Mouse (Mus musculus) MEL (cell line): ENCODE measurements around the gene Rab42. TPM values are rescaled to one million over a fixed set of nuclear protein-coding genes. Genes with fewer than 3 reads are reported as not detected.

ENCODE experiments used
- DNase-seq: peaks from one replicate; pipeline ENCODE4 v3.0.0; 2011; ENCODE audit warnings: low read depth, low spot score
- H3K27ac ChIP-seq: 2 replicates; pipeline ENCODE4 v1.5.1; 2012; ENCODE audit warnings: low read depth, mild to moderate bottlenecking, control low read depth, low read length, moderate library complexity; ENCODE audit not compliant: control insufficient read depth
- H3K27me3 ChIP-seq, 2 experiments: fragments of 150-350 bp in 1 of 2; sonication (generic) in 1 of 2; 2 replicates each; pipeline ENCODE4 v1.6.1; 2012; ENCODE audit warnings: low read length in 2 of 2, mild to moderate bottlenecking in 2 of 2, improper control_type of control experiment in 1 of 2, moderate library complexity in 1 of 2; ENCODE audit not compliant: insufficient read depth in 2 of 2, control insufficient read depth in 1 of 2
- H3K36me3 ChIP-seq, 2 experiments: 2 replicates each; pipeline ENCODE4 v1.6.1; 2012 to 2014; ENCODE audit warnings: low read length in 2 of 2, improper control_type of control experiment in 1 of 2, inconsistent platforms in 1 of 2, mild to moderate bottlenecking in 1 of 2; ENCODE audit not compliant: insufficient read depth in 2 of 2, control insufficient read depth in 1 of 2
- H3K4me1 ChIP-seq, 2 experiments: fragments of 150-350 bp in 1 of 2; sonication (generic) in 1 of 2; 2 replicates each; pipeline ENCODE4 v1.6.1; 2012; ENCODE audit warnings: low read length in 2 of 2, improper control_type of control experiment in 1 of 2, mild to moderate bottlenecking in 1 of 2; ENCODE audit not compliant: insufficient read depth in 2 of 2, control insufficient read depth in 1 of 2
- H3K4me3 ChIP-seq, 2 experiments: fragments of 150-350 bp in 1 of 2; sonication (generic) in 1 of 2; 2 replicates each; pipeline ENCODE4 v1.5.1; 2012; ENCODE audit warnings: low read depth in 2 of 2, low read length in 2 of 2, mild to moderate bottlenecking in 2 of 2, moderate library complexity in 2 of 2, control low read depth in 1 of 2, improper control_type of control experiment in 1 of 2; ENCODE audit not compliant: control insufficient read depth in 1 of 2, insufficient read depth in 1 of 2
- H3K79me2 ChIP-seq: 2 replicates; pipeline ENCODE4 v1.6.1; 2012; ENCODE audit warnings: mild to moderate bottlenecking, low read length, moderate library complexity; ENCODE audit not compliant: control insufficient read depth, poor library complexity, insufficient read depth
- H3K9ac ChIP-seq: 2 replicates; pipeline ENCODE4 v1.6.1; 2012; ENCODE audit warnings: low read depth, mild to moderate bottlenecking, control low read depth, low read length, moderate library complexity; ENCODE audit not compliant: control insufficient read depth, poor library complexity, severe bottlenecking
- H3K9me3 ChIP-seq: fragments of 150-350 bp; sonication (generic); replicated peaks from 2 replicates; pipeline ENCODE4 v1.6.1; 2012; ENCODE audit warnings: mild to moderate bottlenecking, low read length, improper control_type of control experiment, moderate library complexity; ENCODE audit not compliant: insufficient read depth
- BHLHE40 ChIP-seq: IDR thresholded peaks from 2 replicates; pipeline ENCODE4 v1.6.1; 2012; ENCODE audit warnings: low read depth, mild to moderate bottlenecking, inconsistent platforms, low read length, improper control_type of control experiment, borderline replicate concordance
- CHD2 ChIP-seq: IDR thresholded peaks from 2 replicates; pipeline ENCODE4 v1.6.1; 2011; ENCODE audit warnings: low read length, improper control_type of control experiment
- CTCF ChIP-seq, 3 experiments: IDR thresholded peaks in 2 of 3; conservative IDR thresholded peaks in 1 of 3; 2 replicates each; pipeline ENCODE4 v1.5.1; 2011 to 2012; ENCODE audit warnings: low read length in 3 of 3, low read depth in 2 of 3, mild to moderate bottlenecking in 2 of 3, improper control_type of control experiment in 1 of 3, inconsistent platforms in 1 of 3, mixed read lengths in 1 of 3, moderate library complexity in 1 of 3; ENCODE audit not compliant: control insufficient read depth in 1 of 3, insufficient read depth in 1 of 3, poor library complexity in 1 of 3, severe bottlenecking in 1 of 3
- ELF1 ChIP-seq: IDR thresholded peaks from 2 replicates; pipeline ENCODE4 v1.6.1; 2014; ENCODE audit warnings: low read depth, mild to moderate bottlenecking, inconsistent platforms, low read length, improper control_type of control experiment, moderate library complexity
- ETS1 ChIP-seq: IDR thresholded peaks from 2 replicates; pipeline ENCODE4 v1.6.1; 2012; ENCODE audit warnings: low read depth, mild to moderate bottlenecking, inconsistent platforms, low read length, improper control_type of control experiment, moderate library complexity
- GABPA ChIP-seq: IDR thresholded peaks from 2 replicates; pipeline ENCODE4 v1.6.1; 2012; ENCODE audit warnings: low read depth, mild to moderate bottlenecking, inconsistent platforms, low read length, improper control_type of control experiment, moderate library complexity
- MEF2A ChIP-seq: IDR thresholded peaks from 2 replicates; pipeline ENCODE4 v1.6.1; 2014; ENCODE audit warnings: low read depth, mild to moderate bottlenecking, inconsistent platforms, low read length, improper control_type of control experiment; ENCODE audit not compliant: poor library complexity, insufficient replicate concordance, severe bottlenecking; ENCODE audit errors: extremely low read depth
- MYB ChIP-seq: IDR thresholded peaks from 2 replicates; pipeline ENCODE4 v1.6.1; 2011; ENCODE audit warnings: mild to moderate bottlenecking, low read depth, low read length, improper control_type of control experiment
- POLR2A ChIP-seq, 2 experiments: IDR thresholded peaks; 2 replicates each; pipeline ENCODE4 v1.6.1; 2011 to 2012; ENCODE audit warnings: low read length in 2 of 2, mild to moderate bottlenecking in 2 of 2, control low read depth in 1 of 2, improper control_type of control experiment in 1 of 2, low read depth in 1 of 2, moderate library complexity in 1 of 2; ENCODE audit not compliant: control insufficient read depth in 1 of 2, insufficient read depth in 1 of 2, poor library complexity in 1 of 2
- POLR2AphosphoS2 ChIP-seq: IDR thresholded peaks from 2 replicates; pipeline ENCODE4 v1.6.1; 2011; ENCODE audit warnings: low read length, improper control_type of control experiment
- POLR2AphosphoS5 ChIP-seq: IDR thresholded peaks from 2 replicates; pipeline ENCODE4 v1.6.1; 2012; ENCODE audit warnings: low read depth, borderline replicate concordance, mild to moderate bottlenecking, inconsistent platforms, low read length, moderate library complexity, mixed read lengths
- SIN3A ChIP-seq: IDR thresholded peaks from 2 replicates; pipeline ENCODE4 v1.6.1; 2012; ENCODE audit warnings: low read length, improper control_type of control experiment, inconsistent platforms
- SMC3 ChIP-seq: IDR thresholded peaks from 2 replicates; pipeline ENCODE4 v1.6.1; 2011; ENCODE audit warnings: low read depth, low read length, improper control_type of control experiment
- TAL1 ChIP-seq: IDR thresholded peaks from 2 replicates; pipeline ENCODE4 v1.6.1; 2012; ENCODE audit warnings: mild to moderate bottlenecking, inconsistent platforms, low read length, moderate library complexity, mixed read lengths
- USF1 ChIP-seq: IDR thresholded peaks from 2 replicates; pipeline ENCODE4 v1.6.1; 2014; ENCODE audit warnings: low read depth, mild to moderate bottlenecking, inconsistent platforms, low read length, improper control_type of control experiment, moderate library complexity
- ZMIZ1 ChIP-seq: IDR thresholded peaks from 2 replicates; pipeline ENCODE4 v1.6.1; 2012; ENCODE audit warnings: low read depth, mild to moderate bottlenecking, inconsistent platforms, low read length, improper control_type of control experiment, moderate library complexity
- ZNF384 ChIP-seq: IDR thresholded peaks from 2 replicates; pipeline ENCODE4 v1.6.1; 2012; ENCODE audit warnings: low read depth, mild to moderate bottlenecking, inconsistent platforms, low read length, improper control_type of control experiment
- polyA plus RNA-seq, 2 experiments: library from polyadenylated mRNA; stranded (reverse) in 1 of 2; unstranded in 1 of 2; fragments of >175 nt in 1 of 2; fragments of >200 nt in 1 of 2; gene quantifications; 2 replicates each; pipeline versions ENCODE4 v1.2.1 to v1.2.4; 2012; ENCODE audit warnings: low replicate concordance in 2 of 2, low read depth in 1 of 2; ENCODE audit not compliant: insufficient read length in 2 of 2, insufficient read depth in 1 of 2, missing spikeins in 1 of 2
- total RNA-seq: library from RNA; depleted of rRNA; stranded (reverse); fragments of 300-350 nt; gene quantifications from 2 replicates; pipeline ENCODE4 v1.2.3, GENCODE M21; 2012

The Rab42 gene
- total and polyA plus RNA-seq, 3 experiments, result 0.40 to 0.85 TPM; not detected in 1

DNA sequence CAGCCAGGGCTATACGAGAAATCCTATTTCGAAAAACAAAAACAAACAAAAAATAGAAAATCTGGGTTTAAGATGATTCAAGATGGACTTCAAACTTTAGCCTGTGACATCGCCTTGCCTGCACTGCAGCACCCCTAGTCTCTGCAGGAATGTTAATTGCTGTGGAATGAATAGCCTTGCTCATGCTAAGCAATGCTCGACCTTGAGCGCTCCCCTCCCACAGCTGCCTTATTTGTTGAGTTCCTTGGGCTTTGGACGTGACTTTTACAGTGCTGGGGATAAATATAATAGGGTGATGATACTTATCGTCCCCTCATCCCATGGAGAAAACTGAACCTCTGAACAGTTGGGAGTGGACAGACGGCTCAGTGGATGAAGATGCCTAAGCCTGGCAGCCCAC, 12.5 kb upstream of the Rab42 start:
- Histone ChIP-seq H3K4me1 (0 out of 4 replicates have a peak, but pooled peaks cover 0 to under 1% of the 10 kb centered on the region in 2 experiments), H3K79me2 (no peaks in the 10 kb centered on the region; the same call in 1 of the 2 replicates), H3K27me3 (no peaks in the 10 kb centered on the region), H3K4me3 (no peak overlapping the region), H3K27ac (no peak overlapping the region), H3K9me3 (no peaks in the 10 kb centered on the region), H3K9ac (no peak overlapping the region), H3K36me3 (peaks cover 3 to 6% of the 10 kb centered on the region in 2 experiments)
- TF ChIP-seq ELF1, result no peak
- TF ChIP-seq MEF2A, result no peak
- TF ChIP-seq USF1, result no peak
- no peak for TF ChIP-seq TAL1
- TF ChIP-seq SMC3, result no peak
- no peak for TF ChIP-seq ETS1
- TF ChIP-seq MYB, result no peak
- DNase-seq, result no peak

DNA sequence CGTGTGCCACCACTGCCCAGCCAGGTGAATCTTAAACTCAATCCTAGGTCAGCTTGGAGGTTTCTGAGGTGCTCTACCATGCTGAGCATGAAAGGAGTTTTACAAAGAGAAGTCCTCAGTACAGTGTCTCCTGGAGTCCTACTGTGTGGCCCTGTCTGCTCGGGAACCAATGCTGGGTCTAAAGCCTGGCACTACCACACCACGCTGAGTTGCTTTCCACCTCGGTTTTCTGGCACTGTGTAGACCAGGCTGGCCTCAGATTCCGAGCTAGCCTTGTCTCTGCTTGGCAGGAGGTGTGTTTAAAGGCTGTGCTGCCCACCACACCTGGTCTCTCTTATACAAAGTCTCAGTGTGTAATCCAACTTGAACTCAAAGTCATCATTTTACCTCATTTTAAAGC, 9.4 kb upstream of the Rab42 start:
- peaks cover 10 to 14% of the 10 kb centered on the region in 2 experiments for H3K36me3 ChIP-seq
- H3K9me3 ChIP-seq, result no peaks in the 10 kb centered on the region
- H3K27ac ChIP-seq, result no peak overlapping the region
- H3K4me3 ChIP-seq, result no peak overlapping the region
- DNase-seq, result peak; percentile 53
- no peaks in the 10 kb centered on the region for H3K27me3 ChIP-seq
- TF ChIP-seq ZNF384 (no peak), GABPA (no peak), POLR2AphosphoS5 (no peak), USF1 (no peak)
- H3K79me2 ChIP-seq, result peaks cover 18% of the 10 kb centered on the region
- H3K9ac ChIP-seq, result no peak overlapping the region
- H3K4me1 ChIP-seq, result 0 out of 4 replicates have a peak, but pooled peaks cover 0 to 3% of the 10 kb centered on the region in 2 experiments

DNA sequence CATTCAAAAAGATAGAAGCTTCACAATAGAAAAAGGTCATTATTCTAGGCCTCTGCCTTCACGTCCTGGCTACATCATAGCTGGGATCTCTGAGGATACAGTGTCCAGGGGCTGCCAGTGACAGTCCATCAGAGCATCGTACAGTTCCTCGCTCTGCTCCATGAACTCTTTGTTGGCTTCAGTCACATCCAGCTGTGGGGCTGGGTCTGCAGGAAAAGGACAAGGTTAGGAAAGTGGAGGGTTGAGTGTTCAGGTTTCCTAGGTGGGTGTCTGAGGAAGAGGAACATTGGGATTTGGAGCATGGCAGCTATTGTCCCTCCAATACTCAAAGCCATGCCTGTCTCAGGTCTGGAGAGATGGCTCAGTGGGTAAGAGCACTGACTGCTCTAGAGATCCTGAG, 8.6 kb upstream of the Rab42 start:
- TF ChIP-seq CHD2 (peak; percentile 78), POLR2AphosphoS2 (peak; percentile 100), POLR2A (IDR thresholded peaks at IDR 0.05; ENCODE audit: control insufficient read depth in 1 of 2, insufficient read depth in 1 of 2, low read depth in 1 of 2, low read length in 2 of 2, poor library complexity in 1 of 2) (peak; percentile 57 to 73; a peak in 2 of 4 replicates), SIN3A (0 out of 2 replicates have a peak, but pooled peaks have one; percentile 0), ZMIZ1 (peak; percentile 96), CTCF (IDR thresholded peaks at IDR 0.05 in 2 of 3, conservative IDR thresholded peaks at IDR 0.05 in 1 of 3; ENCODE audit: control insufficient read depth in 1 of 3, insufficient read depth in 1 of 3, low read depth in 2 of 3, low read length in 3 of 3, poor library complexity in 1 of 3, severe bottlenecking in 1 of 3) (no peak), BHLHE40 (peak; percentile 11; the same call in 1 of the 2 replicates), ETS1 (no peak)
- Histone ChIP-seq H3K4me3 (no peak overlapping the region), H3K27me3 (no peaks in the 10 kb centered on the region), H3K9me3 (no peaks in the 10 kb centered on the region), H3K36me3 (peaks cover 10 to 12% of the 10 kb centered on the region in 2 experiments), H3K27ac (peak overlapping the region; percentile 16; the same call in 1 of the 2 replicates), H3K79me2 (peaks cover 18% of the 10 kb centered on the region), H3K9ac (no peak overlapping the region), H3K4me1 (0 out of 4 replicates have a peak, but pooled peaks cover 0 to 3% of the 10 kb centered on the region in 2 experiments)
- DNase-seq, result peak; percentile 76
